Mouse (Mus musculus): ENCODE results near the gene Wdr24. TPM values are rescaled to one million over a fixed set of nuclear protein-coding genes. Genes with fewer than 3 reads are reported as not detected.

The Wdr24 gene
- polyA plus RNA-seq, 1 experiment, result 36.0 TPM

DNA sequence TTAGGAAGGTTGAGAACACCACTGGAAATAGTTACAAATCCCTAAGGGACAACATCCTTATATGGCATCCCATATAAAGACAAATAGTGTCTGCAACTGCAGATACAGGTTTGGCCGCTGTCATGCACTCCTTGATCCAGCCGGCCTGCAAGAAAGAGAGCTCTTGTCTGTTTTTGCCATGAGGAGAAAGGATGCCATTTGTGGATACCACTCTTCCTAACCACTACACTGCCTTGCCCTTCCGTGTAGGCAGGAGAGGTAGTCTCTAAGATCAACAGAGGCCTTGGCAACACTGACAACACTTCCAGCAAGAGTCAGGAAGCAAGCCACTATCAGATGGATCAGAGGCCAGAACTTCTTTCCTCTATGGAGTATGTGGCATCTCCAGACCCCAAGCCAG lies 37.1 kb upstream of the Wdr24 start, which contains the start of gene Ccdc78:
Ccdc78 (plus strand) TSS at position 301 of the 400 bp plus-strand sequence.
- H3K27ac ChIP-seq (ENCODE audit: control insufficient read depth, insufficient read depth, low read depth, low read length), result peak within 1 kb of the TSS; percentile 71
- H3K36me3 ChIP-seq (ENCODE audit: control insufficient read depth, insufficient read depth, low read length), result peaks cover 3% of the 10 kb centered on the region
- H3K4me1 ChIP-seq (ENCODE audit: control insufficient read depth, insufficient read depth, low read length), result peaks cover 12% of the 10 kb centered on the region
- TF ChIP-seq CTCF (IDR thresholded peaks at IDR 0.05; ENCODE audit: control insufficient read depth, insufficient read depth, insufficient replicate concordance, low read depth, low read length) (no peak), POLR2A (IDR thresholded peaks at IDR 0.05; ENCODE audit: control insufficient read depth, low read depth, low read length) (no peak)
- peak within 1 kb of the TSS; percentile 87 for H3K4me3 ChIP-seq (ENCODE audit: control insufficient read depth, low read depth, low read length)
- H3K27me3 ChIP-seq (ENCODE audit: control insufficient read depth, insufficient read depth, low read length), result no peaks in the 10 kb centered on the region

DNA sequence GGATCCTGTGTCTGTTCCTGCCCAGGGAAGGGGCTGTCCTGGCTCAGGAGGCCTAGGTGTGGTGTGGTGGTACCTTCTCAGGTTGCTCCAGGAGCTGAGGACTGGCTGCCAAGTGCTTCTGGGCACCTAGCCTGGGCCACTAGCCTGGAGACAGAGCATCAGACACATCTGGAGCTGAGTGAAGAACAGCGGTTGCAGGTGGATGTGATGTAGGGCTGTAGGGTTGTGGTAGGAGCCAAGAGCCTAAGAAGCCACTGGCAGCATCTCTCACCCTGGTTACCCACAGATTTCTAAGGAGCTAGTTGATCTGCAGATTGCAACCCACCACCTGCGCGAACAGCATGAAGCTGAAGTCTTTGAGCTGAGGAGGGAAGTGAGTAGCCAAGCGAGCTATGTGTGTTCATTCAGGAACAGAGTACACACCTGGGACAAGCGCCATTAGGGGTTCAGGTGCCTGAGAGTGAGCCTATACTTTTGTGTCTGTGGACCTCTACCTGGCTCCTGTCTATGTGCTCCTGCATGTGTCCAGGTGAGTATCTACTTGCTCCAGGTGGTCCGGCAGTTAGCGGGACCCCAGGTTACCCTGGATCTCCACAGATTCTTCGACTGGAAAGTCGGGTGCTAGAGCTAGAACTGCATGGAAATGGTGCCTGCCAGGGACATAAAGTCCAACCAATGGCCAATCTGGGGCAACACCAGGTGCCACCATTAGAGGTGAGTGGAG lies 36.5 kb upstream of the Wdr24 start:
- Histone ChIP-seq H3K4me1 (ENCODE audit: control insufficient read depth, insufficient read depth, low read length) (peaks cover 16% of the 10 kb centered on the region), H3K36me3 (ENCODE audit: control insufficient read depth, insufficient read depth, low read length) (peaks cover 3% of the 10 kb centered on the region), H3K27me3 (ENCODE audit: control insufficient read depth, insufficient read depth, low read length) (no peaks in the 10 kb centered on the region), H3K4me3 (ENCODE audit: control insufficient read depth, low read depth, low read length) (no peak overlapping the region), H3K27ac (ENCODE audit: control insufficient read depth, insufficient read depth, low read depth, low read length) (no peak overlapping the region)
- TF ChIP-seq CTCF (IDR thresholded peaks at IDR 0.05; ENCODE audit: control insufficient read depth, insufficient read depth, insufficient replicate concordance, low read depth, low read length) (no peak), POLR2A (IDR thresholded peaks at IDR 0.05; ENCODE audit: control insufficient read depth, low read depth, low read length) (no peak)

GRCm38 (mm10) chr17:25791320-25791842 lies 32.0 kb upstream of the Wdr24 start:
- peaks cover 19% of the 10 kb centered on the region for H3K4me1 ChIP-seq (ENCODE audit: control insufficient read depth, insufficient read depth, low read length)
- H3K27me3 ChIP-seq (ENCODE audit: control insufficient read depth, insufficient read depth, low read length), result no peaks in the 10 kb centered on the region
- no peaks in the 10 kb centered on the region for H3K36me3 ChIP-seq (ENCODE audit: control insufficient read depth, insufficient read depth, low read length)
- peak overlapping the region; percentile 80; the same call in 1 of the 2 replicates for H3K27ac ChIP-seq (ENCODE audit: control insufficient read depth, insufficient read depth, low read depth, low read length)
- H3K4me3 ChIP-seq (ENCODE audit: control insufficient read depth, low read depth, low read length), result peak overlapping the region; percentile 93
- TF ChIP-seq CTCF (IDR thresholded peaks at IDR 0.05; ENCODE audit: control insufficient read depth, insufficient read depth, insufficient replicate concordance, low read depth, low read length) (no peak), POLR2A (IDR thresholded peaks at IDR 0.05; ENCODE audit: control insufficient read depth, low read depth, low read length) (no peak)

GRCm38 (mm10) chr17:25791843-25792527 lies 31.4 kb upstream of the Wdr24 start:
- no peaks in the 10 kb centered on the region for H3K27me3 ChIP-seq (ENCODE audit: control insufficient read depth, insufficient read depth, low read length)
- no peaks in the 10 kb centered on the region for H3K36me3 ChIP-seq (ENCODE audit: control insufficient read depth, insufficient read depth, low read length)
- peak overlapping the region; percentile 93 for H3K4me3 ChIP-seq (ENCODE audit: control insufficient read depth, low read depth, low read length)
- H3K27ac ChIP-seq (ENCODE audit: control insufficient read depth, insufficient read depth, low read depth, low read length), result peak overlapping the region; percentile 80
- peaks cover 21% of the 10 kb centered on the region for H3K4me1 ChIP-seq (ENCODE audit: control insufficient read depth, insufficient read depth, low read length)
- no peak for TF ChIP-seq CTCF (IDR thresholded peaks at IDR 0.05; ENCODE audit: control insufficient read depth, insufficient read depth, insufficient replicate concordance, low read depth, low read length)
- peak; percentile 58 for TF ChIP-seq POLR2A (IDR thresholded peaks at IDR 0.05; ENCODE audit: control insufficient read depth, low read depth, low read length)

- H3K36me3 ChIP-seq (ENCODE audit: control insufficient read depth, insufficient read depth, low read length), result no peaks in the 10 kb centered on the region
- TF ChIP-seq CTCF (IDR thresholded peaks at IDR 0.05; ENCODE audit: control insufficient read depth, insufficient read depth, insufficient replicate concordance, low read depth, low read length) (no peak), POLR2A (IDR thresholded peaks at IDR 0.05; ENCODE audit: control insufficient read depth, low read depth, low read length) (no peak)
- H3K4me3 ChIP-seq (ENCODE audit: control insufficient read depth, low read depth, low read length), result peak within 1 kb of the TSS; percentile 93
- H3K4me1 ChIP-seq (ENCODE audit: control insufficient read depth, insufficient read depth, low read length), result peaks cover 27% of the 10 kb centered on the region
- H3K27ac ChIP-seq (ENCODE audit: control insufficient read depth, insufficient read depth, low read depth, low read length), result peak within 1 kb of the TSS; percentile 80
- H3K27me3 ChIP-seq (ENCODE audit: control insufficient read depth, insufficient read depth, low read length), result no peaks in the 10 kb centered on the region
These were observed 30.8 kb upstream of the Wdr24 start, which contains the start of gene Fam173a for GRCm38 (mm10) chr17:25792615-25793014. Fam173a (minus strand) TSS chr17:25792901.

DNA sequence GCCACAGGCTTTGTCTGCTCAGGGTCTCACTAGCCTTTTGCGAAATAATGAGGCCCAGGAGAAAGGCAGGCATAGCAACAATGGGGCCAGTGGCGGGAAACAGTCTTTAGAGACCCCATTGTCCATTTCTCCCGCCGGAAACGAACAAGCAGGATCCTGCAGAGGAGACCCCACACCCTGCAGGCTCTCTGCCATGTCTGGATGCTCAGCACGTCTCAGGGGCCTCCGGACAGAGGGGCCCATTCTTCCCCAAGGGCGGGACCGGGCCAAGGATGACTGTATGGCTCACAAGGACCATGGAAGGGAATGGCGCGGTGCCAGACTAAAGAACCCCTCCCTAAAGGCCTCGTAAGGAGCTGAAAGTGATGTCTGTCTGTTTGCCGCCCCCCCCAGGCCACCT lies 29.2 kb upstream of the Wdr24 start:
- no peak overlapping the region for H3K4me3 ChIP-seq (ENCODE audit: control insufficient read depth, low read depth, low read length)
- H3K27ac ChIP-seq (ENCODE audit: control insufficient read depth, insufficient read depth, low read depth, low read length), result no peak overlapping the region
- peaks cover 28% of the 10 kb centered on the region for H3K4me1 ChIP-seq (ENCODE audit: control insufficient read depth, insufficient read depth, low read length)
- no peaks in the 10 kb centered on the region for H3K27me3 ChIP-seq (ENCODE audit: control insufficient read depth, insufficient read depth, low read length)
- no peaks in the 10 kb centered on the region for H3K36me3 ChIP-seq (ENCODE audit: control insufficient read depth, insufficient read depth, low read length)
- TF ChIP-seq CTCF (IDR thresholded peaks at IDR 0.05; ENCODE audit: control insufficient read depth, insufficient read depth, insufficient replicate concordance, low read depth, low read length) (no peak), POLR2A (IDR thresholded peaks at IDR 0.05; ENCODE audit: control insufficient read depth, low read depth, low read length) (no peak)

DNA sequence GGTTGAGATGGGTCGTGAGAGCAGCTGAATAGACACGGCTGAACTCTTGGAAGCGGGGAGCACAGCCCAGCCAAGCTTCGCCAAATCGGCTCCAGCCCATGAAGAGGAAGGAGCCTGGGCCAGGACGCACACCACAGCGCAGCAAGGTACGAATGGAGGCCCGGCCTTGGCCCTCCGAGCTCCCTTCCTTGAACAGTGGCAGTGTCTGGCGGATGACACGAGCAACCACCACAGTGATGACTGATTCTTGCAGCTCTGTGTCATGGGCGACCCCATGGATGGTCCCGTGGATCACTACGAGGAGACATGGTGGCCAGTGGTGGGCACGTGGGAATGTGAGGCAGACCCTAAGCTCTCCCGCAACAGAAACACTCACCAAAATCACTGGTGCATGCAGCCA lies 28.4 kb upstream of the Wdr24 start:
- Histone ChIP-seq H3K27ac (ENCODE audit: control insufficient read depth, insufficient read depth, low read depth, low read length) (no peak overlapping the region), H3K4me1 (ENCODE audit: control insufficient read depth, insufficient read depth, low read length) (peaks cover 28% of the 10 kb centered on the region), H3K27me3 (ENCODE audit: control insufficient read depth, insufficient read depth, low read length) (no peaks in the 10 kb centered on the region), H3K36me3 (ENCODE audit: control insufficient read depth, insufficient read depth, low read length) (no peaks in the 10 kb centered on the region), H3K4me3 (ENCODE audit: control insufficient read depth, low read depth, low read length) (no peak overlapping the region)
- TF ChIP-seq CTCF (IDR thresholded peaks at IDR 0.05; ENCODE audit: control insufficient read depth, insufficient read depth, insufficient replicate concordance, low read depth, low read length), result no peak
- no peak for TF ChIP-seq POLR2A (IDR thresholded peaks at IDR 0.05; ENCODE audit: control insufficient read depth, low read depth, low read length)

Data from testis, adult 2 months (tissue).